Mouse (Mus musculus) spleen, postnatal 4 days (tissue): ENCODE data around the gene Cdh10.

Experiments
- DNase-seq, 2 experiments: peaks; one replicate each; pipeline ENCODE4 v3.0.0; 2022; ENCODE audit warnings: low spot score in 2 of 2

Cdh10 gene

GRCm38 (mm10) chr15:18818185-18818973, at the start of gene Cdh10:
Gene Cdh10, plus strand, starts transcription at chr15:18818947.
- DNase-seq: no peak

- no peak for DNase-seq
Measured at GRCm38 (mm10) chr15:18809148-18809827, 9.5 kb upstream of the Cdh10 start.

GRCm38 (mm10) chr15:18817707-18818106, 1.0 kb upstream of the Cdh10 start:
- DNase-seq: no peak

GRCm38 (mm10) chr15:18820226-18820625, 1.5 kb downstream of the Cdh10 start:
- DNase-seq: no peak

GRCm38 (mm10) chr15:18821114-18821756, 2.5 kb downstream of the Cdh10 start:
- DNase-seq: peak; percentile 45 to 79

GRCm38 (mm10) chr15:18823420-18823819, 4.7 kb downstream of the Cdh10 start:
- DNase-seq: no peak

GRCm38 (mm10) chr15:18832263-18832662, 13.5 kb downstream of the Cdh10 start:
- no peak for DNase-seq

- DNase-seq: no peak
Measured at GRCm38 (mm10) chr15:18841769-18842168, 23.0 kb downstream of the Cdh10 start.

- DNase-seq: no peak
Measured at GRCm38 (mm10) chr15:18844807-18845206, 26.1 kb downstream of the Cdh10 start.

- DNase-seq: no peak
Measured at GRCm38 (mm10) chr15:18850497-18850896, 31.8 kb downstream of the Cdh10 start.

GRCm38 (mm10) chr15:18858135-18858534, 39.4 kb downstream of the Cdh10 start:
- no peak for DNase-seq

- DNase-seq: no peak
Measured at GRCm38 (mm10) chr15:18869871-18870270, 51.1 kb downstream of the Cdh10 start.

GRCm38 (mm10) chr15:18881467-18881866, 62.7 kb downstream of the Cdh10 start:
- DNase-seq: no peak

GRCm38 (mm10) chr15:18886673-18887072, 67.9 kb downstream of the Cdh10 start:
- DNase-seq: no peak

- no peak for DNase-seq
Measured at GRCm38 (mm10) chr15:18888912-18889311, 70.2 kb downstream of the Cdh10 start.

GRCm38 (mm10) chr15:18890358-18890757, 71.6 kb downstream of the Cdh10 start:
- DNase-seq: no peak

- DNase-seq: no peak
Measured at GRCm38 (mm10) chr15:18900776-18901175, 82.0 kb downstream of the Cdh10 start.

- DNase-seq: no peak
Measured at GRCm38 (mm10) chr15:18904131-18904530, 85.4 kb downstream of the Cdh10 start.

- no peak for DNase-seq
Measured at GRCm38 (mm10) chr15:18910612-18911011, 91.9 kb downstream of the Cdh10 start.

- DNase-seq: no peak
Measured at GRCm38 (mm10) chr15:18925392-18926117, 106.8 kb downstream of the Cdh10 start.

GRCm38 (mm10) chr15:18926964-18927363, 108.2 kb downstream of the Cdh10 start:
- DNase-seq: no peak

- no peak for DNase-seq
Measured at GRCm38 (mm10) chr15:18952266-18952665, 133.5 kb downstream of the Cdh10 start.
